Mouse (Mus musculus) limb, embryonic 15.5 days (tissue): ENCODE data around the gene Nell1. TPM values are rescaled to one million over a fixed set of nuclear protein-coding genes. Genes with fewer than 3 reads are reported as not detected.

Experiments
- ATAC-seq: fragments of 200-750 bp; cut with Nextera tagmentation; 2 replicates; pipeline ENCODE4 v1.8.0; 2017; ENCODE audit warnings: low read depth, moderate TSS enrichment; ENCODE audit not compliant: insufficient number of reproducible peaks, low FRiP score, low TSS enrichment
- H3K27ac ChIP-seq: fragments of 300-500 bp; sonication (generic); 2 replicates; pipeline ENCODE4 v1.5.1; 2015; ENCODE audit warnings: moderate library complexity, mild to moderate bottlenecking, inconsistent platforms
- H3K27me3 ChIP-seq: fragments of 300-500 bp; sonication (generic); 2 replicates; pipeline ENCODE4 v1.6.1; 2015; ENCODE audit warnings: inconsistent platforms
- H3K36me3 ChIP-seq: fragments of 300-500 bp; sonication (generic); 2 replicates; pipeline ENCODE4 v1.6.1; 2015; ENCODE audit warnings: inconsistent platforms
- H3K4me1 ChIP-seq: fragments of 300-500 bp; sonication (generic); 2 replicates; pipeline ENCODE4 v1.6.1; 2015; ENCODE audit warnings: inconsistent platforms
- H3K4me2 ChIP-seq: fragments of 300-500 bp; sonication (generic); 2 replicates; pipeline ENCODE4 v1.6.1; 2015; ENCODE audit warnings: mild to moderate bottlenecking, inconsistent platforms
- H3K4me3 ChIP-seq: fragments of 300-500 bp; sonication (generic); 2 replicates; pipeline ENCODE4 v1.5.1; 2015; ENCODE audit warnings: mild to moderate bottlenecking, inconsistent platforms
- H3K9ac ChIP-seq: fragments of 300-500 bp; sonication (generic); 2 replicates; pipeline ENCODE4 v1.6.1; 2015; ENCODE audit warnings: inconsistent platforms
- H3K9me3 ChIP-seq: fragments of 300-500 bp; sonication (generic); 2 replicates; pipeline ENCODE4 v1.6.1; 2016; ENCODE audit warnings: inconsistent platforms
- WGBS: fragments of 180-500 bp; shearing (Covaris S2); methylation state at CpG from one replicate; pipeline ENCODE4 v1.1.7; 2015; 5-methylcytosine and 5-hydroxymethylcytosine counted together
- polyA plus RNA-seq: library from polyadenylated mRNA; unstranded; fragments of >200 nt; fragmentation: Nextera tagmentation; extraction: Ambion mirVana; gene quantifications from 2 replicates; pipeline ENCODE4 v1.2.1, GENCODE M21; 2015

The Nell1 gene
- polyA plus RNA-seq, 1 experiment from 2014 or later = 3.8 TPM

DNA sequence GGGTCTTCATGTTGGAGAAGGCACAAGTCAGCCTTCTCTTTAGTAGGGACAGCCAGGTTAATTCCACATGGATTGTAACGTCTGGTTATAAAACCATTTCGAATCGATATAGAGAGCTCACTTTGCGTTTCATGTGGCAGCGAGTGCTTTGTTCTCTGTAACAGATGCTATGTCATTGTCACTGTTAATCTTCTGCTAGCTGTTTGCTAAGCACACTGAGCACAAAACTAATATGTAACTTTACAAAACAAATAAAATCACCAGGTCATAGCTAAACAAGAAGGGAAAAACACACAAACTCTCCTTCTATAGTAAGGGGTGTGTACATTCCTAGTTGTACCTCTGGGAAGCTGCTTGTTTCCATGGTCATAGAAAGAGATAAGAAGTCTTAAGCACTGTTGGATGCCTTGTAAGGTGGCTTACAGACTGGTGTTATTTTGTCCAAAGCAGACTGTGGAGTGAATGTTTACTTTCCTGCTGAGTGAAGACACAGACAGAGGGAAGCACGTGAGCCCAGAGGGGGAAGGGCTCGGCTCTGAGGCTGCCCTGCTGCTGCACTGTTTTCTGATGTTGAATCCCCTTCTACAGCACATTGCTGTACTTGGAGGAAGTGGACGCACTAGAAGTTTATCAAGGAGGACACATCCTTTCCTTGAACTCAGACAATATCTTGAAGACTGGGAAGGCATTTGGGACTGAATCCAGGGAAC, 131.1 kb downstream of the Nell1 start:
- H3K9me3 ChIP-seq = no peaks in the 10 kb centered on the region
- no peaks in the 10 kb centered on the region for H3K36me3 ChIP-seq
- H3K27me3 ChIP-seq = no peaks in the 10 kb centered on the region
- no peak overlapping the region for H3K27ac ChIP-seq
- H3K4me2 ChIP-seq = no peak overlapping the region
- no peaks in the 10 kb centered on the region for H3K4me1 ChIP-seq
- no peak overlapping the region for H3K9ac ChIP-seq
- H3K4me3 ChIP-seq = no peak overlapping the region
- 37% methylated on average over 8 of the region's 8 CpGs for WGBS
- no peak for ATAC-seq

GRCm38 (mm10) chr7:50107261-50107660, 132.6 kb downstream of the Nell1 start:
- Histone ChIP-seq H3K36me3 (no peaks in the 10 kb centered on the region), H3K9ac (no peak overlapping the region), H3K4me3 (no peak overlapping the region), H3K27ac (no peak overlapping the region), H3K4me1 (no peaks in the 10 kb centered on the region), H3K9me3 (no peaks in the 10 kb centered on the region), H3K27me3 (no peaks in the 10 kb centered on the region), H3K4me2 (no peak overlapping the region)
- WGBS = 62% methylated on average over 2 of the region's 2 CpGs
- no peak for ATAC-seq

DNA sequence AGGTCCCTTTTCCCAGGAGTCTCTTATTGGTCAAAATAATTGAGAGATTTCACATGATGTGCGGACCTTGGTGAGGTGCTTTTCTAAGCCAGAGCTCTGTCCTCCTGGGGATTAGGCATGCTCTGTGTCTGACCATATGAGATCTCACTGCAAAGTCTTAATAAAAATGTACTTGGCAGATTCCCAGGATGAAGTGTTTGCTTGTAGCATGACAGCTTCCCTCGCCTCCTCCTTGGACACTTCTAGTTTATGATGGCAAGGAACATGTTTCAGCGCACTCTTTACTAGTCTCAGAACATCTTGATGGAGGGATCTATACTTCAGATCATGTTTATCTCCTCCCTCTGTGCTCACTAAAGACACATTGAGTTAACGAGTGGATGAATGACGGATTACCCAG, 143.7 kb downstream of the Nell1 start:
- 88% methylated on average over 5 of the region's 5 CpGs for WGBS
- H3K9me3 ChIP-seq = no peaks in the 10 kb centered on the region
- no peaks in the 10 kb centered on the region for H3K36me3 ChIP-seq
- H3K27ac ChIP-seq = no peak overlapping the region
- no peaks in the 10 kb centered on the region for H3K27me3 ChIP-seq
- no peak overlapping the region for H3K9ac ChIP-seq
- no peak overlapping the region for H3K4me3 ChIP-seq
- no peaks in the 10 kb centered on the region for H3K4me1 ChIP-seq
- H3K4me2 ChIP-seq = no peak overlapping the region
- ATAC-seq = no peak

DNA sequence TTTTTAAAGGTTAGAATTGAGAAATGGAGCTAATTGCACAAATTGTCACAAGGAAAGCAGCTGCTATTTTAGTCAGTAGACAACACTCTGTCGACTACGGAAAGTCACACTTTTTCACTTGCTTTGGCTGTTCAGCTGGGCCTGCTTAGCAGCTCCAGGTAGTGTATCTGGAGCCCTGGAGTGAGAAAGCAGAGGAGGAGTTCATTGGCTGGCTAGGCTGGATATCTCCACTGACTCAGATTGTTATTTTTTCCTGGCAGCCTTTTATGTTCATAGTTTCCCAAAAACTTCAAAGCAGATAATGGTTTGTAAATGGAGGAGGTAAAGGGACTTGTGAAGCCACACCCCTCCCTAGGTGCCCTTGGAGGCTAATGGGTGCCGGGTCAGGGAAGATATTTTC, 163.0 kb downstream of the Nell1 start:
- ATAC-seq = no peak
- Histone ChIP-seq H3K4me3 (no peak overlapping the region), H3K9ac (no peak overlapping the region), H3K27ac (no peak overlapping the region), H3K4me2 (no peak overlapping the region), H3K27me3 (no peaks in the 10 kb centered on the region), H3K4me1 (no peaks in the 10 kb centered on the region), H3K9me3 (no peaks in the 10 kb centered on the region), H3K36me3 (no peaks in the 10 kb centered on the region)
- WGBS = 75% methylated on average over 3 of the region's 3 CpGs

- H3K4me1 ChIP-seq = no peaks in the 10 kb centered on the region
- H3K4me3 ChIP-seq = no peak overlapping the region
- H3K9me3 ChIP-seq = no peaks in the 10 kb centered on the region
- H3K27ac ChIP-seq = no peak overlapping the region
- WGBS = 87% methylated on average over 7 of the region's 7 CpGs
- ATAC-seq = no peak
- H3K9ac ChIP-seq = no peak overlapping the region
- H3K27me3 ChIP-seq = no peaks in the 10 kb centered on the region
- H3K36me3 ChIP-seq = no peaks in the 10 kb centered on the region
- H3K4me2 ChIP-seq = no peak overlapping the region
These were observed 174.7 kb downstream of the Nell1 start for GRCm38 (mm10) chr7:50149326-50149725.

GRCm38 (mm10) chr7:50150838-50151237, 176.2 kb downstream of the Nell1 start:
- Histone ChIP-seq H3K9me3 (no peaks in the 10 kb centered on the region), H3K9ac (no peak overlapping the region), H3K4me3 (no peak overlapping the region), H3K36me3 (no peaks in the 10 kb centered on the region), H3K4me2 (no peak overlapping the region), H3K4me1 (no peaks in the 10 kb centered on the region), H3K27ac (no peak overlapping the region), H3K27me3 (no peaks in the 10 kb centered on the region)
- WGBS = 67% methylated on average over 2 of the region's 2 CpGs
- no peak for ATAC-seq

GRCm38 (mm10) chr7:50153618-50154017, 179.0 kb downstream of the Nell1 start:
- no peak for ATAC-seq
- 60% methylated on average over 2 of the region's 2 CpGs for WGBS

DNA sequence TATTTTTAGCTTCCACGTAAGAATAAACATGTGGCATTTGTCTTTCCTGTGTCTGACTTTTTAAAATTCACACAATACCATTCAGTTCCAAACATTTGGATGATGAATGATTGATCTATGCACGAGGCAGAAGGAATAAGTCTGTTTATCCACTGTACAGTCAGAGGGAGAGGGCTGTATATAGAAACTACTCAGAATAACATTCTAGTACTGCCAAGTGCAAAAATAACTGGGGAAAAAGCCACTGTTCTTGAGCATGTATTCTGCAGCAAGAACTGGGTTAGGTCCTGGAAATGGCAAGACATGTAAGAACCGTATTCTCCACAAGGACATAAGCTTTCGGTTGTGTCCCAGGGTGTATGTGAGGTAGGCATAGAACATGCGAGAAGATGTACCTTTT, 187.9 kb downstream of the Nell1 start:
- ATAC-seq = no peak
- Histone ChIP-seq H3K27me3 (no peaks in the 10 kb centered on the region), H3K4me2 (no peak overlapping the region), H3K4me1 (no peaks in the 10 kb centered on the region), H3K9ac (no peak overlapping the region), H3K36me3 (no peaks in the 10 kb centered on the region), H3K27ac (no peak overlapping the region), H3K9me3 (no peaks in the 10 kb centered on the region), H3K4me3 (no peak overlapping the region)
- 80% methylated on average over 5 of the region's 5 CpGs for WGBS

More at GRCm38 (mm10) chr7:50153618-50154017, 179.0 kb downstream of the Nell1 start:
- H3K9ac ChIP-seq = no peak overlapping the region
- no peaks in the 10 kb centered on the region for H3K9me3 ChIP-seq
- H3K4me3 ChIP-seq = no peak overlapping the region
- no peaks in the 10 kb centered on the region for H3K27me3 ChIP-seq
- no peak overlapping the region for H3K4me2 ChIP-seq
- H3K4me1 ChIP-seq = no peaks in the 10 kb centered on the region
- no peak overlapping the region for H3K27ac ChIP-seq
- no peaks in the 10 kb centered on the region for H3K36me3 ChIP-seq

- Histone ChIP-seq H3K9me3 (no peaks in the 10 kb centered on the region), H3K27ac (no peak overlapping the region), H3K4me1 (no peaks in the 10 kb centered on the region), H3K9ac (no peak overlapping the region), H3K4me2 (no peak overlapping the region), H3K4me3 (no peak overlapping the region), H3K27me3 (no peaks in the 10 kb centered on the region), H3K36me3 (no peaks in the 10 kb centered on the region)
- no peak for ATAC-seq
These were observed 194.1 kb downstream of the Nell1 start for GRCm38 (mm10) chr7:50168778-50169177.

DNA sequence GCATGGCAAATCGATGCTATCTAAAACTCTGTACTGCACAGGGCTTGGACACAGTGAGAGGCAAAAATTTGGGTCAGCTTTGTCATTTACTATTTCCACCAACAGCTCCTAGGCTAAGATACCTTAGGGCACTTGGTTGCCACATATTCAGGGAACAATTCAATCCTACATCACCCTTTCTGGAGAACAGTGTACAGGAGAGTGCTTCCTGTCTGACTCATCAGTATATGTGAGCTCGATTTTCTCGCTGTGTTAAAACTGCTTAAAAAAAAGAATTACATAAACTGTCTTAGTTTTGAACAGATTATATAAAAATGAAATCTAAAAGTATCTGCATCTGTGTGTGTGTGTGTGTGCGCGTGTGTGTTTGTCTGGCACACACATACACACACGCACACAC, 211.6 kb downstream of the Nell1 start:
- no peaks in the 10 kb centered on the region for H3K36me3 ChIP-seq
- H3K4me3 ChIP-seq = no peak overlapping the region
- H3K4me2 ChIP-seq = no peak overlapping the region
- no peaks in the 10 kb centered on the region for H3K9me3 ChIP-seq
- no peak overlapping the region for H3K27ac ChIP-seq
- ATAC-seq = no peak
- H3K9ac ChIP-seq = no peak overlapping the region
- no peaks in the 10 kb centered on the region for H3K27me3 ChIP-seq
- WGBS = 87% methylated on average over 6 of the region's 6 CpGs
- H3K4me1 ChIP-seq = no peaks in the 10 kb centered on the region

DNA sequence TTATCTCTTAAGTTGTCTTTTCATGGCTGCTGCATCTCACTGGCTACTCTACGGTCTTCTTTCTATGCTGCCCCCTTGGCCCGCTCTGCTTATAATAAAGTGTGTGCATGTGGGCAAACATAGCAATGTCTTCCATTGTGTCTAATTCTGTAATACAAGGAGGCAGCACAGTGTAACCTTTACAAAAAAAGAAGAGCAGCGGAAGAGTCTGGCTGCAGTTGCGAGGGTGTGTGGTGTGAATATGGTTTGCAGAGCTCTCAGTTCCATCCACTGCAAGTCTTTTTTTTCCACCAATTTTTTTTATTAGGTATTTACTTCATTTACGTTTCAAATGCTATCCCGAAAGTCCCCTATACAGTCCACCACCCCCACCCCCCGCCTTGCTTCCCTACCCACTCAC, 219.3 kb downstream of the Nell1 start:
- Histone ChIP-seq H3K36me3 (no peaks in the 10 kb centered on the region), H3K4me2 (no peak overlapping the region), H3K4me3 (no peak overlapping the region), H3K27ac (no peak overlapping the region), H3K9me3 (no peaks in the 10 kb centered on the region), H3K9ac (no peak overlapping the region), H3K4me1 (no peaks in the 10 kb centered on the region), H3K27me3 (no peaks in the 10 kb centered on the region)
- no peak for ATAC-seq
- 86% methylated on average over 7 of the region's 7 CpGs for WGBS

DNA sequence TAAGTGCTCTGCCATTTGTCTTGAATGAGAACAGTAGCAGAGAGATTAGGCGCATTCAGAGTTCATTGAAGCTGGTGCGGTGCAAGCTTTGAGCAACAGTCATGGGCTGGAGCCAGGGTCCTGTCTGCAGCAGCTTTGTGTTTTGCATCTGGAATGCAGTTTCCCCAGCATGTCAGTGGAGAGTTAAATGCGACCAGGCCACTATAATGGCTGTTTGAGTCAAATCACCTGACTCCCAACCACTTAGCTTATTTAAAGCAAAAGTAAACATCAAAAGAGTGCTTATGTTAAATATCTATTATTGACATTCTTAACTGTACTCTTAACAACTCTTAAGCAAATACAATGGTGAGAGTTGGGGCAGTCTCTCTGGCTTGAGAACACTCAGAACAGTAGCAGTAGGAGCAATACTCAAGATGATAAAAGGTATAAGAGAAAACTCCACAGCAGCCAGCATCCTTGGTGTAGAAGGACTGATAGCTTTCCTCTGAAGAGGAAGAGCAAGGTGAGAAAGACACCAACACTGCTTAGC, 220.5 kb downstream of the Nell1 start:
- Histone ChIP-seq H3K4me3 (no peak overlapping the region), H3K27me3 (no peaks in the 10 kb centered on the region), H3K4me1 (no peaks in the 10 kb centered on the region), H3K9me3 (no peaks in the 10 kb centered on the region), H3K36me3 (no peaks in the 10 kb centered on the region), H3K9ac (no peak overlapping the region), H3K27ac (no peak overlapping the region), H3K4me2 (no peak overlapping the region)
- WGBS = 54% methylated on average over 3 of the region's 3 CpGs
- no peak for ATAC-seq

DNA sequence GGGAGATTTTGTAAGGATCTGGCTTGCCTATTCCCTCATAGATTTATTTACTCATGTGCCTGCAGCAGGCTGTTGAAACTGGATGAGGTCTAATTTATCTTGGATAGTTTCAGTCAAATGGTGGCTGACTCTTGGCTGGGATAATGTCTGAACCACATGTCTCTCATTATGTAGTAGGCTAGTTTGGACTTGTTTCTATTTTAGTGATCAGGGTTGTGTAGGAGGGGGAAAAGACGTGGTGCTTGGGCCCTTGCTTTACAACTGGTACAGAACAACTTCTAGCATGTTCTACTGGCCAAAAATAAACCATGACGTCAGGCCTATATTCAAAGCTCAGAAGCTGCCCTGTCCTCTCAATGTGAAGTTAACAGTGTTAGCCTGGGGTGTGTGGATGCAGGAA, 230.6 kb downstream of the Nell1 start:
- Histone ChIP-seq H3K4me1 (0 out of 2 replicates have a peak, but pooled peaks cover 7% of the 10 kb centered on the region), H3K27me3 (no peaks in the 10 kb centered on the region), H3K9ac (no peak overlapping the region), H3K36me3 (no peaks in the 10 kb centered on the region), H3K9me3 (no peaks in the 10 kb centered on the region), H3K4me3 (no peak overlapping the region), H3K4me2 (no peak overlapping the region), H3K27ac (peak overlapping the region; percentile 43; the same call in 1 of the 2 replicates)
- 12% methylated on average over 2 of the region's 2 CpGs for WGBS
- peak; percentile 94 for ATAC-seq
